Mouse (Mus musculus) neural tube, embryonic 15.5 days (tissue): Measurements from ENCODE around the gene Syce2. TPM values are rescaled to one million over a fixed set of nuclear protein-coding genes. Genes with fewer than 3 reads are reported as not detected.

Experiments used
- ATAC-seq: fragments of 200-750 bp; cut with Nextera tagmentation; 2 replicates; pipeline ENCODE4 v1.8.0; 2017; ENCODE audit warnings: mild to moderate bottlenecking, moderate TSS enrichment, moderate library complexity; ENCODE audit not compliant: low FRiP score
- H3K27ac ChIP-seq: fragments of 300-500 bp; sonication (generic); replicated peaks from 2 replicates; pipeline ENCODE4 v1.5.1; 2015; ENCODE audit warnings: mild to moderate bottlenecking, inconsistent platforms
- H3K27me3 ChIP-seq: fragments of 300-500 bp; sonication (generic); replicated peaks from 2 replicates; pipeline ENCODE4 v1.6.1; 2015; ENCODE audit warnings: inconsistent platforms
- H3K36me3 ChIP-seq: fragments of 300-500 bp; sonication (generic); 2 replicates; pipeline ENCODE4 v1.6.1; 2015; ENCODE audit warnings: inconsistent platforms
- H3K4me1 ChIP-seq: fragments of 300-500 bp; sonication (generic); 2 replicates; pipeline ENCODE4 v1.6.1; 2015; ENCODE audit warnings: inconsistent platforms
- H3K4me2 ChIP-seq: fragments of 300-500 bp; sonication (generic); 2 replicates; pipeline ENCODE4 v1.6.1; 2015; ENCODE audit warnings: inconsistent platforms, mild to moderate bottlenecking, moderate library complexity
- H3K4me3 ChIP-seq: fragments of 300-500 bp; sonication (generic); replicated peaks from 2 replicates; pipeline ENCODE4 v1.5.1; 2015; ENCODE audit warnings: mild to moderate bottlenecking, inconsistent platforms
- H3K9ac ChIP-seq: fragments of 300-500 bp; sonication (generic); replicated peaks from 2 replicates; pipeline ENCODE4 v1.6.1; 2015; ENCODE audit warnings: mild to moderate bottlenecking, inconsistent platforms
- H3K9me3 ChIP-seq: fragments of 300-500 bp; sonication (generic); replicated peaks from 2 replicates; pipeline ENCODE4 v1.6.1; 2016; ENCODE audit warnings: inconsistent platforms
- WGBS: fragments of 180-500 bp; shearing (Covaris S2); methylation state at CpG from one replicate; pipeline ENCODE4 v1.1.7; 2015; ENCODE audit warnings: mixed read lengths; 5-methylcytosine and 5-hydroxymethylcytosine counted together
- polyA plus RNA-seq: library from polyadenylated mRNA; unstranded; fragments of >200 nt; fragmentation: Nextera tagmentation; extraction: Ambion mirVana; gene quantifications from 2 replicates; pipeline ENCODE4 v1.2.1, GENCODE M21; 2015

Gene Syce2
- polyA plus RNA-seq, 1 experiment from 2014 or later: 26.4 TPM

- H3K27me3 ChIP-seq: peaks cover 47% of the 10 kb centered on the region
These were observed 42.0 kb downstream of the Syce2 start for GRCm38 (mm10) chr8:84913960-84914359.

GRCm38 (mm10) chr8:84915269-84915668 lies 43.4 kb downstream of the Syce2 start:
- no peaks in the 10 kb centered on the region for H3K9me3 ChIP-seq
- peaks cover 6% of the 10 kb centered on the region; the same call in 1 of the 2 replicates for H3K4me1 ChIP-seq
- no peak overlapping the region for H3K27ac ChIP-seq
- no peak overlapping the region for H3K4me2 ChIP-seq
- no peak overlapping the region for H3K4me3 ChIP-seq
- H3K9ac ChIP-seq: no peak overlapping the region
- H3K27me3 ChIP-seq: peaks cover 46% of the 10 kb centered on the region
- ATAC-seq: no peak
- 86% methylated on average over 8 of the region's 8 CpGs for WGBS
- peaks cover 95% of the 10 kb centered on the region for H3K36me3 ChIP-seq

More at GRCm38 (mm10) chr8:84913960-84914359, 42.0 kb downstream of the Syce2 start:
- H3K27ac ChIP-seq: no peak overlapping the region
- no peaks in the 10 kb centered on the region for H3K9me3 ChIP-seq
- no peak overlapping the region for H3K4me2 ChIP-seq
- peaks cover 91% of the 10 kb centered on the region for H3K36me3 ChIP-seq
- H3K4me1 ChIP-seq: peaks cover 9% of the 10 kb centered on the region
- ATAC-seq: no peak
- no peak overlapping the region for H3K9ac ChIP-seq
- WGBS: 43% methylated on average over 4 of the region's 4 CpGs
- no peak overlapping the region for H3K4me3 ChIP-seq

GRCm38 (mm10) chr8:84917781-84918180 lies 45.9 kb downstream of the Syce2 start:
- no peak overlapping the region for H3K4me3 ChIP-seq
- peaks cover 5% of the 10 kb centered on the region; the same call in 1 of the 2 replicates for H3K4me1 ChIP-seq
- H3K4me2 ChIP-seq: no peak overlapping the region
- no peaks in the 10 kb centered on the region for H3K9me3 ChIP-seq
- no peak overlapping the region for H3K27ac ChIP-seq
- H3K9ac ChIP-seq: no peak overlapping the region
- peaks cover 41% of the 10 kb centered on the region for H3K27me3 ChIP-seq
- no peak for ATAC-seq
- WGBS: 28% methylated on average over 20 of the region's 20 CpGs
- H3K36me3 ChIP-seq: peaks cover 95% of the 10 kb centered on the region

GRCm38 (mm10) chr8:84918646-84919045 lies 46.7 kb downstream of the Syce2 start:
- WGBS: 92% methylated on average over 15 of the region's 15 CpGs
- Histone ChIP-seq H3K27me3 (peaks cover 37% of the 10 kb centered on the region), H3K36me3 (peaks cover 92% of the 10 kb centered on the region), H3K9ac (no peak overlapping the region), H3K4me3 (no peak overlapping the region), H3K4me2 (no peak overlapping the region), H3K4me1 (no peaks in the 10 kb centered on the region), H3K27ac (no peak overlapping the region), H3K9me3 (no peaks in the 10 kb centered on the region)
- no peak for ATAC-seq

- Histone ChIP-seq H3K27ac (no peak overlapping the region), H3K9ac (no peak overlapping the region), H3K4me2 (no peak overlapping the region), H3K9me3 (no peaks in the 10 kb centered on the region), H3K36me3 (peaks cover 90% of the 10 kb centered on the region), H3K4me1 (no peaks in the 10 kb centered on the region), H3K4me3 (no peak overlapping the region), H3K27me3 (peaks cover 19% of the 10 kb centered on the region)
- ATAC-seq: no peak
- WGBS: 89% methylated on average over 2 of the region's 2 CpGs
These were observed 49.7 kb downstream of the Syce2 start for GRCm38 (mm10) chr8:84921596-84921995.

- no peak overlapping the region for H3K27ac ChIP-seq
- no peak overlapping the region for H3K4me3 ChIP-seq
- no peak for ATAC-seq
- 65% methylated on average over 7 of the region's 7 CpGs for WGBS
- no peak overlapping the region for H3K9ac ChIP-seq
- 0 out of 2 replicates have a peak, but pooled peaks cover 10% of the 10 kb centered on the region for H3K27me3 ChIP-seq
- no peak overlapping the region for H3K4me2 ChIP-seq
- no peaks in the 10 kb centered on the region for H3K9me3 ChIP-seq
- H3K36me3 ChIP-seq: peaks cover 74% of the 10 kb centered on the region
- H3K4me1 ChIP-seq: peaks cover 14% of the 10 kb centered on the region
These were observed 53.6 kb downstream of the Syce2 start for GRCm38 (mm10) chr8:84925557-84925956.

GRCm38 (mm10) chr8:84927513-84927912 lies 55.6 kb downstream of the Syce2 start:
- Histone ChIP-seq H3K4me1 (peaks cover 14% of the 10 kb centered on the region), H3K36me3 (peaks cover 68% of the 10 kb centered on the region), H3K27ac (no peak overlapping the region), H3K27me3 (0 out of 2 replicates have a peak, but pooled peaks cover 10% of the 10 kb centered on the region), H3K9me3 (no peaks in the 10 kb centered on the region), H3K9ac (no peak overlapping the region), H3K4me2 (no peak overlapping the region), H3K4me3 (no peak overlapping the region)
- WGBS: 78% methylated on average over 1 of the region's 1 CpGs
- ATAC-seq: no peak

- peak overlapping the region; percentile 25 for H3K4me3 ChIP-seq
- peak; percentile 76 for ATAC-seq
- no peak overlapping the region for H3K27ac ChIP-seq
- H3K4me2 ChIP-seq: peak overlapping the region; percentile 53
- 0 out of 2 replicates have a peak overlapping the region, but pooled peaks have one; percentile 1 for H3K9ac ChIP-seq
- H3K9me3 ChIP-seq: no peaks in the 10 kb centered on the region
- H3K4me1 ChIP-seq: peaks cover 16% of the 10 kb centered on the region
- 0 out of 2 replicates have a peak, but pooled peaks cover 10% of the 10 kb centered on the region for H3K27me3 ChIP-seq
- H3K36me3 ChIP-seq: peaks cover 64% of the 10 kb centered on the region
- WGBS: 4% methylated on average over 49 of the region's 52 CpGs
These were observed 56.8 kb downstream of the Syce2 start for GRCm38 (mm10) chr8:84928456-84929306.

- no peak overlapping the region for H3K27ac ChIP-seq
- H3K9ac ChIP-seq: no peak overlapping the region
- H3K36me3 ChIP-seq: peaks cover 48% of the 10 kb centered on the region
- H3K9me3 ChIP-seq: no peaks in the 10 kb centered on the region
- WGBS: 92% methylated on average over 13 of the region's 13 CpGs
- H3K4me3 ChIP-seq: no peak overlapping the region
- ATAC-seq: no peak
- H3K27me3 ChIP-seq: 0 out of 2 replicates have a peak, but pooled peaks cover 10% of the 10 kb centered on the region
- H3K4me2 ChIP-seq: no peak overlapping the region
- peaks cover 35% of the 10 kb centered on the region for H3K4me1 ChIP-seq
These were observed 58.7 kb downstream of the Syce2 start for GRCm38 (mm10) chr8:84930582-84930981.

- WGBS: 83% methylated on average over 16 of the region's 16 CpGs
- 0 out of 2 replicates have a peak, but pooled peaks cover 13% of the 10 kb centered on the region for H3K27me3 ChIP-seq
- 0 out of 2 replicates have a peak overlapping the region, but pooled peaks have one; percentile 14 for H3K9ac ChIP-seq
- peaks cover 41% of the 10 kb centered on the region for H3K4me1 ChIP-seq
- peaks cover 23% of the 10 kb centered on the region for H3K36me3 ChIP-seq
- H3K9me3 ChIP-seq: no peaks in the 10 kb centered on the region
- peak overlapping the region; percentile 90 for H3K4me2 ChIP-seq
- peak overlapping the region; percentile 96; the same call in 1 of the 2 replicates for H3K27ac ChIP-seq
- peak overlapping the region; percentile 85 for H3K4me3 ChIP-seq
- no peak for ATAC-seq
These were observed 62.1 kb downstream of the Syce2 start for GRCm38 (mm10) chr8:84933767-84934559.

- peak overlapping the region; percentile 90 for H3K4me2 ChIP-seq
- ATAC-seq: peak; percentile 62
- peaks cover 23% of the 10 kb centered on the region for H3K36me3 ChIP-seq
- no peaks in the 10 kb centered on the region for H3K9me3 ChIP-seq
- H3K4me3 ChIP-seq: peak overlapping the region; percentile 85
- WGBS: under 1% methylated on average over 15 of the region's 15 CpGs
- H3K9ac ChIP-seq: peak overlapping the region; percentile 99
- H3K27me3 ChIP-seq: 0 out of 2 replicates have a peak, but pooled peaks cover 13% of the 10 kb centered on the region
- H3K4me1 ChIP-seq: peaks cover 34% of the 10 kb centered on the region
- H3K27ac ChIP-seq: peak overlapping the region; percentile 96
These were observed 62.9 kb downstream of the Syce2 start for GRCm38 (mm10) chr8:84934860-84935259.
